Mouse (Mus musculus) liver, adult 2 months (tissue): ENCODE measurements around the gene Ift57. TPM values are rescaled to one million over a fixed set of nuclear protein-coding genes. Genes with fewer than 3 reads are reported as not detected.

Experiments used
- DNase-seq: peaks from one replicate; pipeline ENCODE4 v3.0.0-alpha.2; 2011; ENCODE audit warnings: low read depth, low spot score; ENCODE audit errors: extremely low read depth
- H3K27ac ChIP-seq: fragments of 200-500 bp; replicated peaks from 2 replicates; pipeline ENCODE4 v1.5.1; 2012; ENCODE audit warnings: low read depth, mild to moderate bottlenecking, control low read depth, inconsistent platforms, low read length; ENCODE audit not compliant: insufficient read depth
- H3K27me3 ChIP-seq: fragments of 200-500 bp; 2 replicates; pipeline ENCODE4 v1.6.1; 2012; ENCODE audit warnings: mild to moderate bottlenecking, moderate library complexity, low read length, inconsistent platforms; ENCODE audit not compliant: control insufficient read depth, insufficient read depth
- H3K36me3 ChIP-seq: fragments of 200-500 bp; 2 replicates; pipeline ENCODE4 v1.6.1; 2012; ENCODE audit warnings: low read length, inconsistent platforms; ENCODE audit not compliant: control insufficient read depth, insufficient read depth
- H3K4me1 ChIP-seq: fragments of 200-500 bp; 2 replicates; pipeline ENCODE4 v1.6.1; 2011; ENCODE audit warnings: low read length; ENCODE audit not compliant: control insufficient read depth, insufficient read depth
- H3K4me3 ChIP-seq: fragments of 200-500 bp; 2 replicates; pipeline ENCODE4 v1.5.1; 2011; ENCODE audit warnings: low read depth, mild to moderate bottlenecking, control low read depth, low read length, moderate library complexity; ENCODE audit not compliant: insufficient read depth
- H3K79me2 ChIP-seq: fragments of 200-500 bp; 2 replicates; pipeline ENCODE4 v1.6.1; 2012; ENCODE audit warnings: inconsistent platforms, mild to moderate bottlenecking, low read length, moderate library complexity; ENCODE audit not compliant: control insufficient read depth, insufficient read depth
- H3K9ac ChIP-seq: fragments of 200-500 bp; 2 replicates; pipeline ENCODE4 v1.6.1; 2012; ENCODE audit warnings: low read depth, mild to moderate bottlenecking, control low read depth, inconsistent platforms, low read length
- CTCF ChIP-seq: fragments of 200-500 bp; IDR thresholded peaks from 2 replicates; pipeline ENCODE4 v1.5.1; 2011; ENCODE audit warnings: low read depth, low read length, control low read depth
- POLR2A ChIP-seq: fragments of 200-500 bp; IDR thresholded peaks from 2 replicates; pipeline ENCODE4 v1.6.1; 2011; ENCODE audit warnings: low read length, control low read depth; ENCODE audit not compliant: insufficient read depth; ENCODE audit errors: extremely low read depth
- WGBS: fragments of 180-500 bp; shearing (Covaris S2); methylation state at CpG from one replicate; pipeline ENCODE4 v1.1.7; 2018; 5-methylcytosine and 5-hydroxymethylcytosine counted together
- polyA plus RNA-seq: library from polyadenylated mRNA; depleted of rRNA; stranded (reverse); fragments of >200 nt; gene quantifications from 2 replicates; pipeline ENCODE4 v1.2.3, GENCODE M21; 2012
- total RNA-seq: library from RNA; depleted of rRNA; stranded (reverse); fragments of >200 nt; gene quantifications from 2 replicates; pipeline ENCODE4 v1.2.3, GENCODE M21; 2014

The Ift57 gene
- total and polyA plus RNA-seq, 2 experiments, result 0.31 to 1.2 TPM

DNA sequence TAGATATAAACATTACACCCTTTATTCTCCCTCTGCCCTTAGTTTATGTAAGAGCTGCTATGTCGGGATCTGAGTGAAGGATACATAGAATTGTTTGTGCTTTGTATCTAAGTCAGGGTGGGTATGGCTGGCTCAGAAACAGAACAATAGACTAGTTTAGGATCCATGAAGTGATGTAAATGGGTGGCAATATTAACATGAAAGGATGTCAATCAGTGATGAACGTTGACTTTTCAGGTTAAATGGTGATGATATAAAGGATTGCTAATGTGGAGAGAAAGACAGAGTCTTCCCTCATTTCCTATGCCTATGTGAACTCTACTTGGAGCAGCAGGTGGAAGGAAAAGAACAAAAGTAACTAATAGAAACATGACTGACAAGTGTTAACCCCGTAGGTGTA, 27.2 kb downstream of the Ift57 start:
- H3K36me3 ChIP-seq, result no peaks in the 10 kb centered on the region
- TF ChIP-seq POLR2A, result no peak
- no peak for TF ChIP-seq CTCF
- H3K27me3 ChIP-seq, result 0 out of 2 replicates have a peak, but pooled peaks cover 2% of the 10 kb centered on the region
- H3K79me2 ChIP-seq, result no peaks in the 10 kb centered on the region
- no peak overlapping the region for H3K4me3 ChIP-seq
- H3K4me1 ChIP-seq, result no peaks in the 10 kb centered on the region
- no peak for DNase-seq
- no peak overlapping the region for H3K9ac ChIP-seq
- no peak overlapping the region for H3K27ac ChIP-seq
- 87% methylated on average over 3 of the region's 3 CpGs for WGBS

DNA sequence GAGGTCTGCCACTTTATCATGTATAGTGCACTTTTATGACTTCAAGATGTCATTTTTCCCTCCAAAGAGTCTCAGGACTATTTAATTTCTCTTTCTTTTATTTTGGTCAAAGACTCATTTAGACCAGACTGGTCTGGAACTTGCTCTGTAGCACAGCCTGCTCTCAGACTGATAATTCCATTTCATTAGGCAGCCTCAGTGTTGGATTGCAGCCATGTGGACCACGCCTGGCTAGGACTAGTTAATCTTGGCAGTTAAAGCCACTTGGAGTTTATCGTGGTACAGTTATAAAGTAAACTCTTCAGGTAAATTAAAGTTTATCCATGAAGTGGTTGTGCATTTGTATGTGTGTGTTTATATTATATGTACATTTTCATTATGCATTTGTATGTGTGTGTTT, 27.7 kb downstream of the Ift57 start:
- Histone ChIP-seq H3K4me3 (no peak overlapping the region), H3K9ac (no peak overlapping the region), H3K4me1 (no peaks in the 10 kb centered on the region), H3K27me3 (0 out of 2 replicates have a peak, but pooled peaks cover 2% of the 10 kb centered on the region), H3K36me3 (no peaks in the 10 kb centered on the region), H3K27ac (no peak overlapping the region), H3K79me2 (no peaks in the 10 kb centered on the region)
- 84% methylated on average over 2 of the region's 2 CpGs for WGBS
- no peak for DNase-seq
- no peak for TF ChIP-seq CTCF
- no peak for TF ChIP-seq POLR2A

DNA sequence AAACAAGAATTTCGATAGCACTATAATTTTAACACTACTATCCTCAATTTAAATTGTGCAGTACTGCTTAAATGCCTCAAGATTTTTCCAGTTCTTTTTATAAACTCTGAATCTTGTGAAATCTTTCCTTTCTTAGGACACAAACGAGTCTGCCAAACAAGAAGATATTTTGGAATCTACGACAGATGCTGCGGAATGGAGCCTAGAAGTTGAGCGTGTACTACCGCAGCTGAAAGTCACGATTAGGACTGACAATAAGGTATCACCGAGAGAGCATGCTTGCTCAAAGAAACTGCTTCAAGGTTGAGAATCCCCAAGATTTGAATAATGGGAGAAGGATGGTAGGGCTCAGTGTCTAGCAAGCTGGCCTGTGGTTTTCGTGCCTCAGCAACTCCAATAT, 37.5 kb downstream of the Ift57 start:
- Histone ChIP-seq H3K27ac (no peak overlapping the region), H3K27me3 (no peaks in the 10 kb centered on the region), H3K4me3 (no peak overlapping the region), H3K36me3 (no peaks in the 10 kb centered on the region), H3K79me2 (no peaks in the 10 kb centered on the region), H3K4me1 (no peaks in the 10 kb centered on the region), H3K9ac (no peak overlapping the region)
- TF ChIP-seq POLR2A (no peak), CTCF (no peak)
- DNase-seq, result no peak
- WGBS, result 91% methylated on average over 9 of the region's 9 CpGs

GRCm38 (mm10) chr16:49747360-49747759, 48.3 kb downstream of the Ift57 start:
- no peak for DNase-seq
- H3K4me1 ChIP-seq, result no peaks in the 10 kb centered on the region
- no peak overlapping the region for H3K9ac ChIP-seq
- H3K79me2 ChIP-seq, result no peaks in the 10 kb centered on the region
- H3K4me3 ChIP-seq, result no peak overlapping the region
- H3K27ac ChIP-seq, result no peak overlapping the region
- WGBS, result 97% methylated on average over 2 of the region's 2 CpGs
- TF ChIP-seq CTCF (no peak), POLR2A (no peak)
- H3K27me3 ChIP-seq, result no peaks in the 10 kb centered on the region
- H3K36me3 ChIP-seq, result no peaks in the 10 kb centered on the region

GRCm38 (mm10) chr16:49752906-49753305, 53.9 kb downstream of the Ift57 start:
- 90% methylated on average over 1 of the region's 1 CpGs for WGBS
- Histone ChIP-seq H3K4me1 (no peaks in the 10 kb centered on the region), H3K4me3 (no peak overlapping the region), H3K9ac (no peak overlapping the region), H3K27ac (no peak overlapping the region), H3K36me3 (no peaks in the 10 kb centered on the region), H3K79me2 (no peaks in the 10 kb centered on the region), H3K27me3 (no peaks in the 10 kb centered on the region)
- TF ChIP-seq CTCF (no peak), POLR2A (no peak)
- DNase-seq, result no peak

DNA sequence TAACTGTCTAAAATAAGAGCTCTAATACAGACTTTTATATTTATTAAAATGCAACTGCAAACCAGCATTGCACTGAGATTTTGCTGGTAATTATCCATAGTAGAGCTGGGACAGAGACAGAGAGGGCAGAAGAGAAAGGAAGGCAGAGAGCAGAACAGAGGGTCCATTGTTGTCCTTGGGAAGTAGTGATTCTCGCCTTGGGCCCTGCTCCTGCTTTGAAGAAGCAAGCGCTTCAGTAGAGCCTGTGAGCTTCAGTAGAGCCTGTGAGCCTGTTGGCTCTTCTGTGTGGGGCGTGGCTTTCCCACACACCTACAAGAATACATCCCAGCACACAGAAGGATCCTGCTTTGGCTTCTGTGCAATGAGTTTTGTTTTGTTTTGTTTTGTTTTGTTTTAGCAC, 54.3 kb downstream of the Ift57 start:
- DNase-seq, result no peak
- Histone ChIP-seq H3K27ac (no peak overlapping the region), H3K4me3 (no peak overlapping the region), H3K36me3 (no peaks in the 10 kb centered on the region), H3K27me3 (no peaks in the 10 kb centered on the region), H3K79me2 (no peaks in the 10 kb centered on the region), H3K4me1 (no peaks in the 10 kb centered on the region), H3K9ac (no peak overlapping the region)
- TF ChIP-seq CTCF (no peak), POLR2A (no peak)
- 82% methylated on average over 3 of the region's 3 CpGs for WGBS
